Mouse (Mus musculus) heart, adult 2 months (tissue): ENCODE data around the gene Igsf11.
A peak's percentile ranks its signal among the peaks of the same experiment; 100 is the strongest.

Experiments
- CTCF ChIP-seq: fragments of 200-600 bp; IDR thresholded peaks from 2 replicates; pipeline ENCODE4 v1.8.1; 2022; ENCODE audit warnings: antibody characterized with exemption, mild to moderate bottlenecking, moderate library complexity
- EP300 ChIP-seq: fragments of 200-500 bp; IDR thresholded peaks from 2 replicates; pipeline ENCODE4 v1.6.1; 2011; ENCODE audit warnings: low read depth, low read length, control low read depth; ENCODE audit not compliant: insufficient read depth
- POLR2A ChIP-seq: fragments of 200-500 bp; IDR thresholded peaks from 2 replicates; pipeline ENCODE4 v1.6.1; 2011; ENCODE audit warnings: mild to moderate bottlenecking, low read depth, low read length, control low read depth; ENCODE audit not compliant: insufficient read depth

DNA sequence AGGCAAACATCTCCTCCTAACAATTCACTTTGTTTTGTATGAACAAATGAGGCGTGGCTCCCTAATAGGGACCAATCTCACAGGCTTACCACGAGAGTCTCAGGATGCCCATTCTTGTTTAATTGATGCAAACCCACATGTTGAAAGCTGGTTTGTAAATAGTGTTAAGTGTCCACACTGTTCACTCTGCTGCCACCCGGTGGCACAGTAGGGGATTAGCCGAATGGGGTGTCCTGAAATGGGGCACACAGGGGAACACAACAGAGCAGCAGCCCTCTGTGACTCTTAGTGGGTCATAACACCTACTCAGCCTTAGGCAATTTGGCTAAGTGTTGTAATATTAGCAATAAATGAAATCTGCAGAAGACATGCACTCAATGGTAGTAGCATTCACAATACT is 156.4 kb downstream of the Igsf11 start:
- no peak for TF ChIP-seq POLR2A
- no peak for TF ChIP-seq EP300
- TF ChIP-seq CTCF = peak; percentile 81
